Mouse (Mus musculus) subcutaneous adipose tissue, adult 2 months (tissue): ENCODE results near the gene Mnt. TPM values are rescaled to one million over a fixed set of nuclear protein-coding genes. Genes with fewer than 3 reads are reported as not detected.

ENCODE experiments used
- polyA plus RNA-seq: library from polyadenylated mRNA; depleted of rRNA; stranded (reverse); fragments of >200 nt; gene quantifications from 2 replicates; pipeline ENCODE4 v1.2.3, GENCODE M21; 2012; ENCODE audit warnings: low replicate concordance; rRNA removed

Gene Mnt
- polyA plus RNA-seq, result 10.6 and 20.7 TPM in 2 replicates

GRCm38 (mm10) chr11:74830256-74831161 lies at the start of gene Mnt:
Gene Mnt, plus strand, starts transcription at chr11:74830920.

Other genes starting within 250 kb of the Mnt start
- 29.0 and 34.1 TPM in 2 replicates for gene Rap1gap2, start 220.0 kb upstream of the Mnt start, polyA plus RNA-seq
- gene Ccdc92b, start 211.3 kb upstream of the Mnt start, polyA plus RNA-seq, result 0.20 and 0.21 TPM in 2 replicates
- gene Cluh, start 181.4 kb upstream of the Mnt start, polyA plus RNA-seq, result 102 and 136 TPM in 2 replicates
- 31.4 and 31.7 TPM in 2 replicates for gene Pafah1b1, start 106.2 kb upstream of the Mnt start, polyA plus RNA-seq
- 2.4 and 5.8 TPM in 2 replicates for gene Mettl16, start 60.1 kb upstream of the Mnt start, polyA plus RNA-seq
- gene Sgsm2, start 66.1 kb downstream of the Mnt start, polyA plus RNA-seq, result 19.2 and 24.2 TPM in 2 replicates
- gene Tsr1, start 67.2 kb downstream of the Mnt start, polyA plus RNA-seq, result 11.0 and 32.9 TPM in 2 replicates
- 27.4 and 49.0 TPM in 2 replicates for gene Smg6, start 94.9 kb downstream of the Mnt start, polyA plus RNA-seq
- 13.4 and 16.7 TPM in 2 replicates for gene Srr, start 95.0 kb downstream of the Mnt start, polyA plus RNA-seq